Mouse (Mus musculus) retina, adult 2 months (tissue): Measurements from ENCODE around the gene Galnt10.
A peak's percentile ranks its signal among the peaks of the same experiment; 100 is the strongest.

Experiments
- DNase-seq: peaks from one replicate; pipeline ENCODE4 v3.0.0-alpha.2; 2012; ENCODE audit warnings: low read depth, low spot score

Galnt10 gene

DNA sequence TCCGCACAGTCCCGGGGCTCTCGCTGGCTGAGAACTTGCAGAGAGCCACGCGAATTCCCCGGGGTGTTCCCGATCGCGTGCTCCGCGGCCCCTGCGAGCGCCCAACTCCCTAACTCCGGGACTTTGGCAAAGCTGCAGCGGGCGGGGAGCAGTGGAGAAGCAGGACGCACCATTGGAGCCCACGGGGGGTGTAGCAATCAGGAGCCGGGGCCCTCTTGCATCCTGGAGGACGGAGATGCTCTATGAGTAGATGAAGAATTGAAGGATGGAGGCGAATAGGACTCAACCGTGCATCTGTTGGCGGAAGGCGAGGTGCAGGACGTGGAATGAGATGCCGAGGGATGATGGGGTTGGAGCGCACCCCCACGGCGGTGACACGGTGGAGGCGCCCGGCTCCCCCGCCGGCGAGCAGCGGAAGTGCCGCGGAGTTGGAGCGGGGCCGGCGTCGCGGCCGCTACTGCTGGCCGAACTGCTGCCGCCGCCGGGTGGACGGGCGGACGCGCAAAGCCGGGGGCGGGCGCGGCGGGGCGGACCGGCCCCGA is at the start of gene Galnt10:
Gene Galnt10, plus strand, starts transcription at position 425 of the 542 bp plus-strand sequence.
- peak; percentile 85 for DNase-seq

DNA sequence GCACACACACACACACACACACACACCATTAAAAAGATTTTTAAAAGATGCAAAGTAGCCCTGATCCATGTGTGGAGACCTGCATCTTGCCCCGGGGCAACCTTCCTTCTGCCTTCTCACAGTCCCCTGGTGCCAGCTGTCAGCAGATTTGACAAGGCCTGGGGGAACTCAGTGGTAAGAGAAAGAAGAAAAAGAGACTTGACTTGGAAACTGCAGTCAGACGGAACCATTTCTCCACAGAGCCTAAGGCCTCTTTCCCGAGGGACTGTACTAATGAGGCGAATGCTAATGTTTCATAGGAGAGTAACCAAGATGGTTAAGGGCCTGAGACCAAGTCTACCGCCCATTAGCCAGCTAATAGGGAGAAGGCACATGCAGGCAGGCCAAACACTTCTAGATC is 49.3 kb upstream of the Galnt10 start:
- DNase-seq, result no peak

DNA sequence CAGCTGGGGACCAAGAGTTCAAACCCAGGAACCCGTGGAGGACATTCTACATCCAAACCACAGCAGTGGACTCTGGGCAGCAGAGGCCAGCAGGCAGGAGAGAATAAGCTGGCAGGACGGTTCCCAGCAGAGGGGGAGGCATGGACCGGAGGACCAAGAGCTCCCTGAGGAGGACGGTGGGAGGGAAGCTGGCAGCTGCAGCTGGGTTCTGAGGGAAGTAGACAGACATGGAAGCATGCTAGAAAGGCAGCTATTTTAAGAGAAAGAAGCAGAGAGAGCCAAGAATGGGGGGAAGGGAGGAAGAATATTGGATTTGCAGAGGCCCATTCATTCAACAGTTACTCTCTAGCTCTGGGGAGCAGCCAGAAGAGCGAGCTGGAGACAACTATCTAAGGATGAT is 47.1 kb upstream of the Galnt10 start:
- DNase-seq, result no peak

DNA sequence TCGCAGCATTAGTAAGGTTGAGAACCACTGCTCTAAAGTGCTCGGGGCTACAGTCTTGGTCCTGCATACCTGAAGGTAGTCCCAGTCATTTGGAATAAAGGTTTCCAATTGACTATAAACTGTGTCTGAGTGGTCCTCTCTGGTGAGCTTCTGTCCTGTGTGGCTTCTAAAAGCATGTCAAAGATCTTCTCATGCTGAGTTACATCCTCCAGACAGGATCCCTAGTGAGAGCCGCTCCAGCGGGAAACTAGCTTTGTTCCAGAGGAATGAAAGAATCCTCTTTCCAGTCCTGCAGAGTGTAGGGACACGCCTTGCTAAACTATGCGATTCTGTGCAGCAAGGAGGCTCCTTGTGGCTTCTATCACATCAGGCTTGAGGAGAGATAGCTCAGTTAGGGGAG is 45.9 kb upstream of the Galnt10 start:
- DNase-seq, result no peak

DNA sequence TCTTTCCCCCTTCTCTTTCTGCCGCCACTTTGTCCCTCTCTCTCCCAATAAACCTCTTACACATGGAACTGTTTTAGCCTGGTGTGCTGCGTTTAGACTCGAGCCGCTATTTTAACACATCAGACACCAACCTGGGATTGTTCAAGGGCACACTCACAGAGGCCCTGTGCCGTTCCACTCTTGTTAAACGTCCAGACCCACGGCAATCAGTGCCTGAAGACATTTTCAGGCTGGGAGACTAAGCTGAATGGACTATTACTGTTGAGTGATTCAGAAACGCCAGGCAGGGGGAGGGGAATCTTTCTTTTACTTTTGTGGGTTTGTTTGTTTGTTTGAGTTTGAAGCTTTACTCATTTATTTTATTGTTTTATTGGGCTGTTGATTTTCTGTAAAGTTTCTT is 45.1 kb upstream of the Galnt10 start:
- DNase-seq, result no peak

DNA sequence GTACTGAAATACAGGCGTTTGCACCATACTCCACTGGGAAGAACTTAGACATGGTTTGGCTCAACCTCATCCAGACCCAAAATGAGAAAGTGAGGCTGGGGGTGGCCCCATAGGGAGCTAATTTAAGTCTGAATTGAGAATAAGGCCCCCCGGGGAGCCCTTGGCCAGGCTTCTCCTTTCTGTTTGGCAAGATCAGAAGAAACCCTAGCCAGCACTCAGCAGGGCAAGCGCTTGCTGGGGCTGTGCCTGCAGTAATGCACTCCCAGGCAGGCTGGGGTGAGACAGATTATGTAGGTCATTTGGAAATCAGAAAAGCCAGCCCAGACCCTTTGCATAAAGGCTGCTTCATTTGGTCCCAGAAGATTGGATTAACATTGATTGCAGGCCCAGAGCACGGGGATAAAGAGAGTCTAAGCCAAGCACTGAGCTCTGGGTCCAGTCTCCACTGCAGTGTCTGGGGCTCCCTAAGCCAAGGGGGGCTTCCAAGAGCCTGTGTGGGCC is 44.6 kb upstream of the Galnt10 start:
- peak; percentile 30 for DNase-seq

DNA sequence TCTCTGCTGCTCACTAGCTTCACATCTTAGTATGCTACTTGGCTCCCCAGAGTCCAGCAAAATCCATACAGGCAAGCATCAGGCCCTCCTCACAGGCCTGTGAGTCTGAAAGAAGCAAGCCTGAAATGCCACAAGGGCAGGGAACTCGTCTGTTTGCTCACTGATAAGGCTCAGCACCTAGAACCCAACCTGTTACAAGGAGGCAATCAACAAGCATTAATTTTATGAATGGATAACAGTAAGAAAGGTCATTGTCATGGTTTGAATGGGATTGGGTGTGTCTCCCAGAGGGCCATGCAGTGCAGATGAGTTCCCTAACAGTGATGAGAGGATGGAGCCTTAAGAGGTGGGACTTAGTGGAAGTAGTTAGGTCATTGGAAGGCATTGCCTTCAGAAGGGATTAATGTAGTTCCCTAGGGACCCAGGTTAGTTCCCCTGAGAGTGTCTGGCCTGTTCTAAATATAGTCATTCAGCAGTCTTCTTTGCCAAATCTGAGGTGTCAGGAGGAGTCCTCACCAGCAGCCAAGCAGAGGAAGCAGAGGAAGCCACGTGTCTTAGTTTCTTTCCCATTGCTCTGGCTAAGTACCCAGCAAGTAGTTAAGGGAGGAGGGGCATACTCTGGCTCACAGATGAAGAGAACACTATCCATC is 43.3 kb upstream of the Galnt10 start:
- no peak for DNase-seq

DNA sequence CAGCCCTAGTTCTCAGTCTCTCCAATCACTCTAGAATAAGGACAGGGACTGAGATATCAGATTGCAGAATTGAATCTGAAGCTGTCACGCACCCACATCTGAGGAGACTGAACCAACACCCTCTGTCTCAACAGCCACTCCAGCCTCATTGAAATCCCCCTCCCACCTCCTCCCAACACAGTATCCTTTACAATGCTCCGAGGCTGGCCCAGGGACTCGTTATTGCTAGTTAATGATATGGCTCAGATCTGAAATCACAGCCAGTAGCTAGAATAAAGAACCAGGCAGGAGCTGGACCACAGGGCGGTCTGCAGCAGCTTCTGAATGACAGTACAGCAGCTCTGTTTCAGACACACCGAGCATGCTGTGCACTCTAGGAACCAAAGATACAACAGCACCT is 40.2 kb upstream of the Galnt10 start:
- no peak for DNase-seq

DNA sequence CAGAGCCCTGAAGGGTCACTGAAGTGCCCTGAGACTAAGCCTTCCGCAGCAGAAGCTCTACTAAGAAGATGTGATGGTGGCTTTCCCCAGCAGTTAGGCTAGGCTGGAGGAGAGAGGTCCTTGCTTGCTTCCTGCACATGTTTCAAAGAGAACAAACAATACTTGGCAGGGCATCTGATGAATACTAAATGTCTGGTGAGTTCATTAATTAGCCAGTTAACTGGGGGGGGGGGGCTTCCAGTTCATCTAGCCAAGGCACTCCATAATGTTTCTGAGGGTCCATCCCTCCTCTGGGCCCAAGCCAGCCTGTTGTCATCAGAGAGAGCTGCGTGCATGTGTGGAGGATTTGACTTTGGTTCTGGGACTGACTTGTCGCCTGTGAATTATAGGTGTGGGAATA is 39.6 kb upstream of the Galnt10 start:
- DNase-seq, result no peak

DNA sequence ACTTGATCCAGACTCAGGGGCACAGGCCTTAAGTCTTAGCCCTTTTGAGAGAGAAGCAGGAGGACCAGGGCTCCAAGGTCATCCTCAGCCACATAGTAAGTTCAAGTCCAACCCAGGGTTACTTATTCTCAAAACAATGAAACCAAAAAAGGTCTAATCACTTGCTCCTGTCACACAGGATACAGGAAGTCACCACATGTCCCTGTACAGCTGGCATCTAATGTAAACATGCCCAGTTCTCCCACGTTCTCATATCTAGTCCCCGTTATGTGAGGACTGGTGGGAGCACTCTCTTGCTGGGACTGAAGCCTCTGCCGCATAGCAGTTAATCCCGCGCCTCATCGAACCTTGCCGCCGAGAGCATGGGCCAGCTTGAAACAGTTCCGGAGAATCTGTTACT is 30.7 kb upstream of the Galnt10 start:
- DNase-seq, result no peak

DNA sequence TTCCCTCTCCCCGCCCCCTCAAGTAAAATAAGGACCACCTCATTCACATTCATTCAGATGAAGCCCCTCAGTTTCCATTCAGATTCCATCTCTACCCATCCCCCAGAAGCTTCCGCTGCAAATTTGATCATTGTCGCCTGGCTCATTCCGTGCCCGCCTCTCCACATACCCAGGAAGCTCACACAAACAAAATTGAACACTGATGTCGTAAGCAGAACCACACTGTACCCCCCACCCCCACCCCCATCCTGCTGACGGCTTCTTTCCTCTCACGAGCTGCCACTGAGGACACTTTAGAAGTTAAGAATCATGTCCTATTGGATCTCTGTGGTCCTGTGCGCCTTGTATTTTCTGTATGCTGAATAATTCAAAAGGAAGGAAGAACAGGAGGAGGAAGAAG is 30.0 kb upstream of the Galnt10 start:
- no peak for DNase-seq

DNA sequence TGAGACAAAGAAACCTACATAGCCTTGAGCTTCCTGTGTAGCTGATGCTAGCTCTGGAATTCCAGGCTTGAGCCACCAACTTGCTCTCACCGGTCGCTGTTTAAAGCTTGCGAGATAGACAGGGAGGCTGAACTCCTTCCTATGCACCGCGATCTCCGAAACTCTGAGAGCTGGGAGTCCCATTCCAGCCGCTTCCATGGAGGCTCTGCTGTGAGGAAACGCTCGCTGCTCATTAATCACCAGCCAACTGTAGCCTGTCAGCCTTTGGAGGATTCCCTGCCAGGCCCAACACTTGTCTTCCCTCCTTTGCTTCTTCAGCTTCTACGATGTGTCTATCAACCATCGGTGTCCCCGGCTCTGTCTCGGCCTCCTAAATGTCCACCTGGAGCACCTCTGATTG is 29.4 kb upstream of the Galnt10 start:
- DNase-seq, result no peak

DNA sequence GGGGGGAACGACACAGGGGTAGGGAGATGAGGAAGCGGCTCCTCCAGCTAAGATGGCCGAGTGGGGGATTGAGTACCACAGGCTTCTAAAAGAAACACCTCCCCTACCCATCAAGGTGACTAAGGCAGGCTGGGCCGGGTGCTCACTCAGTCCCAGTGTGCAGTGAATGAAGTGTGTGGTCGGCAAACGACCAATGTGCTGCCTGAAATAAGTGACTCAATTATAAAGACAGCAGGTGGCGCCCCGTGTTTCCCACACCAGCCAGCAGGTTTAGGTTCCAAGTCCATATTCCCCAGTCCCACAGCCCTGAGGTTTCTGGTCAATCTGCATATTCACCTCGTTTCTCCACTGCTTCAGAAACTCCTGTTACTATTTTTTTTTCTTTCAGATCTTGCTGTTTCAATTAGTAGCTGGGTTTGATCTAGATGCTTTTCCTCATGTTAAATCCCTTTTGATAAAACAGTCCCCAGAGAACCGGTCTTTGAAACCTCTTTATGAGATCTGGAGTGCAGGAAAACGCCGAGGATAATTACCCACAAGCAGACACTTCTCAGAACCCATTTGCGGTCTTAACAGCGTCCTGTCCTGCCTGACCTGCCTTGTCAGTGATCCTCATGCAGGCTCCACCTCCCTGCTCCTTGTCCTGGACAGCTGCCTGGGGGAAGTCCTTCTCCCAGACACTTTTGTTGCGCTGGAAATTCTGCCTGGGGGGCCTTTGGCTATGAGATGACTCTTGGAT is 27.5 kb upstream of the Galnt10 start:
- peak; percentile 22 for DNase-seq

DNA sequence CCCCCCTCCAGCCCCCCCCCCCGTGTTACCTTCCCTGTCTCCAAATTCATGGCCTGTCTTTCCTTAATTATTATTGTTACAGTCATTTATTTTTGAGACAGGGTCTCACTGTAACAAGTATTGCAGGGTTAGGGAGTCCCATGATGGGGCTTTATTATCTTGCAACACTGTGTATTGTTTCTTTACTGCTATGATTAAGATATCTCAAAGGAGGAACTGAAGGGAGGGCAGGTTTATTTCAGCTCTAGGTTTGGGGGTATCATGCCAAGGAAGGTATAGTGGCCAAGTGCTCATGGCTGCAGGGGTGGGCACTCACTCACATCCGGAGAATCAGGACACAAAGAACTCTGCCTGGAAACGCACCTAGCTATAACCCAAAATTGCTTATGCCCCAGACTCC is 23.8 kb upstream of the Galnt10 start:
- DNase-seq, result no peak

DNA sequence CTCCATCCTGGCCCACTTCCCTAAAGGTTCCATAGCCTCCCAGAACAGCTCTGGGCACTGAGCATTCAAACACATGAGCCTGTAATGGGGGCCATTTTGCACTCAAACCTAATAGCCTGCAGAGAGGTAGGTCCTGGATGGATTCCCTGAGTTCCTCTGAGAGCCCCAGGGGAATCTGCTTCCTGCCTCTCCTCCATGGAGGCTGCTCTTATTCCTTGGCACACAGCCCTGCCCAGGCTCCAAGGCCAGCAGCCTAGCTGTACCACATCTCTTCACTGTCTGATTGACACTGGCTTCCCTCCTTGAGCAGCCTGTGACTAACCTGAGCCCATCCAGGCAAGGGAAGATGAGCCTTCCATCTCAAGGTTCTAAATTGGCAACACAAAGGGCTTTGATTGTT is 23.4 kb upstream of the Galnt10 start:
- DNase-seq, result no peak

DNA sequence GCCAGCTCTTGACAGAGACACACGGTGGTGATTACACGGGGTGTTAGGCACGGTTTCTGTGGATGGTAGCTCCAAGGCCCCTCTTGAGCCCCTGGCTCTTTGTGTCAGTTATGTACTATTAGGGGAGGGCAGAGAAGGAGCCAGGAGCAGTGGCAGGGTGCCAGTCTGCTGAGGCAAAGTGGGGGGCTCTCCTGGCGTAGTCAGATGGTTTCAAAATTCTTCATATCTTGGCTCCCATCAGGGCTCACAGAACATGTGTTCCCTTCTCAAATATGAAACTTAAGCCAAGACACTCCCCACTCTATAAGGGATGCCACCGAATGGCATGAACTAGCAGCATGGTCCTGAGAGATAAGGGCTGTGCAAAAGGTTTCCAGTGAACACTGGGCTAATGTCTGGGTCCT is 20.8 kb upstream of the Galnt10 start:
- DNase-seq, result no peak

DNA sequence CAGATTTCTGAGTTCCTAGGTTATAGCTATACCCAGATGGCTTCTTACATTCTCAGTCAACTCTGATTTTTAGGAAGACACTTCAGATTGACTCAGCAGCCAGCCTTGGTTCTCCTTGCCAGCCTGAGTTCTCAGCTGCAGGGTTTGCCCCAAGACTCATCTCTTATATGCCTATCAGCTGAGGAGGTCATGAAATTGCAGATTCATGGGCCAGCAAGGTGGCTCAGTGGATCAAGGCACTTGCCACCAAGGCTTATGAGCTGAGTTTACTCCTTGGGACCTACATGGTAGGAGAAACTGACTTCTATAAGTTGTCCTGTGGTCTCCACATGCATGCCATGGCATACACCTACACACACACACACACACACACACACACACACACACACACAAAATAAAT is 19.8 kb upstream of the Galnt10 start:
- no peak for DNase-seq

DNA sequence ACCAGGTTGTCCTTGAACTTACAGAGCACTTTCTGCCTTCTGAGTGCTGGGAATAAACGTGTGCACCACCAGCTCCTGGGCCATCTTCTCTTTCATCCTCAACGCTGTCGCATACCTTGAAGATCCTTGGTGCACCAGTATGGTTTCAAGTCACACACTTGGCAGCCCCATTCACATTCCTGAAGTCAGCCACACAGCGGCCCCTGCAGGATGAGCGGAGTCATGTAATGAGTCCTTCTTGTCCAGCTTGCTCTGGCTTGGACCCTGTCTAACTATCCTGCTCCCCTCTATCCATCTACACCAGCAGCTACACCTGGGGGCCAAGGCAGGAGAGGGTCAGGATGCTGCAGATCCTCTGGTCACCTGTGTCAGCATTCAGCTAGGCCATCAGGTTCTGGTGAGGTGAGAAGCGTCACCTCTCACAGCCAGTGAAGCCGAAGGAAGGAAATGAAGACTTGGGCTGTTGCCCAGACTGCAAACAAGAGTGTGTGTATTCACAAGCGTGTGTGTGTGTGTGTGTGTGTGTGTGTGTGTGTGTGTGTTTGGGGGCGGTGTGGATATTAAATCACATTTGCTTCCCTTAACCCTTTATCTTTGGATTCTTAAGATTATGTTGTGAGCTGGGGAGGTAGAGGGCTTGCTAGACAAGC is 18.0 kb upstream of the Galnt10 start:
- DNase-seq, result no peak

DNA sequence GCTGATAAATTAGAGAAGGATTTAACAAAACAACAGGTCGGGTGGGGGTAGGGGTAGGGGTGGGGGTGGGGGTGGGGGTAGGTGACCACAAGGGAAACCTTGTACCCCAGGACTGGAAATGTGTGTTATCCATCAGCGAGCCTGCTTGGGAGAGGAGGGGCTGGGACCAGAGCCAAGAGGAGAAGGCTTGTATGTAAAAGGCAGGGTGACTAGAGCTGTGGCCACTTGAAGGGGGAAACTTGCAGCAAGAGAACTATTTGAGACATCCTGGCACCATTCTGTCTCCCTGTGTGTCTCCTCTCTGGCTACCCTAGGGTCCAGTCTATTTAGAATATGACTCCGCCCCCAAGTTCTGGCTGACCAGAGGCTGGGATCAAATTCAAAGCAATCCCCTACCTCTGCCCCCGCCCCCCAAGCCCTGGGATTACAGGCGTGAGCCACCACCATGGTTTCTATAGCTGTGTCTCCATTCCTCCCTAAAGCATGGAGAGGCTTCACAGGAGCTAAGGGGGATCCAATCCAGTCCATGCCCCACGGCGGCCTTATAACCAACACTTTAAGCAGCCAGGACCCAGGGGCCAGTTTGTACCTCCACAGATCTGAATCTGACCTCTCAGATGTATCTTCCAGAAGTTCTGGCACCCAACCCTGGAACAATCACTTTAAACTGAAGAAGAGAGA is 13.3 kb upstream of the Galnt10 start:
- no peak for DNase-seq

DNA sequence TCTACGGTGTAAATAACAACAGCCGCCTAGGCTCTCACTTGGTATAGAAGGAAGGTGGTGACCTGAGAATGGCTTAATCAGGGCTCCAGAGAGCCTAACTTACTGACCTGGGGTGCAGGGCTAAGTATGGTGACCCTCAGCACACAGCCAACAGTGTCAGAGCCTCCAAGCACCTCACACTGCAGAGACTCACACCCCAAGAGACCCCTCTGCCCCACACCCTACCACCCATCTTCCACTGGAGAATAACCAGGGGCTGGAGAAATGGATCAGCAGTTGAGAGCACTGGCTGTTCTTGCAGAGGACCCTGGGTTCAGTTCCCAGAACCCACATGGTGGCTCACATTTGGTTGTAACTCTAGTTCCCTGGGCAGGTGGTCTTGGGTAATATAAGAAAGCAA is 12.2 kb upstream of the Galnt10 start:
- no peak for DNase-seq

DNA sequence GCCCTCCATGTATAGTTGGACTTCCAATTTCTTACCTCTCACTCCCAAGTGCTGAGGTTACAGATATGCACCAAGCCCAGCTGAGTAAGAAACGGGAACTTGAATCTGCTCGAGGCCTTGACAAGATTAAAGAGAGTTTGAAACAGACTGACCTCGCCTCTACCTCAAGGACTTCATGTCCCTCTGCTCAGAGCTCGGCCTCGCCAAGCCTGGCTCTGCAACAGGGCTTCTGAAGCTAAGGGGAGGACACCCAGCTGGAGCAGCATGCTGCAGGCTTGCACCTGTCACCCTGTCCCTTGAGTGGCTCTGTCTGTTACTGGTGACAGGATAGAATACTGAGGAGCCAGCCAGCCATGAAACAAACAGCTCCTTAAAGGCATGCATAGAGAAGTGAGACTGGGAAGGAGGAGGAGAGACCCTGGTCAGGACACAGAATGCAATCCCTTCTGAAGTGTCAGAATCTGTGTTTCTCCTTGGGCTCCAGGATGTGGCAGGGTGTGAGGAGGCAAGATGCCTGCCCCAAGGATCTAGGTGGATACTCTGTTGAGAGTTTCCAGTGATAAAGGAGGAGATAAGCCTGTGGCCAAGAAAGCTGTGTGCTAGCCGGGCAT is 11.2 kb upstream of the Galnt10 start:
- DNase-seq, result no peak

DNA sequence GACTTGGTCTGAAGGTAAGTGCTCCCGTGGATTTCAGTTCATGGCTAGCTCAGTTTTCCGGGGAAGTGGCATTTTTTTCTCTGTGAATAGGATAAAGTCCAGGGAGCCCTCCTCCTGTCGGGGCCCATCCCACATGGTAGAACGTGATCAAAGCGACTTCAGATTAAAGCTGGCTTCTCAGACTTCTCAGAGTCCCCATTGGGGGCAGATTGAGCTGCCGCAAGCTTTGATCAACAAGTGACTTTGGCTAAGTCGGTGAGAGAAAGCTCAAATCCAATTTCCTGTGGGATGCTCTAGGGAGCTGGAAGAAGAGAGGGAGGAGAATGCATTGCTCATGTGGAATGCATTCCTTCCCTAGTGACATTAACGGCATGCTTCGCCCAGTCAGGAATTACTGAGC is 10.1 kb upstream of the Galnt10 start:
- no peak for DNase-seq
